Mouse (Mus musculus) layer of hippocampus, postnatal 14 days (tissue): Measurements from ENCODE around the gene Ddx11. TPM values are rescaled to one million over a fixed set of nuclear protein-coding genes. Genes with fewer than 3 reads are reported as not detected.

Source experiments
- DNase-seq, 2 experiments: peaks; one replicate each; pipeline ENCODE4 v3.0.0; 2021 to 2022; ENCODE audit warnings: low spot score in 2 of 2, mixed read lengths in 1 of 2
- long read RNA-seq, 2 experiments: library from polyadenylated mRNA; stranded (forward); transcript quantifications; one replicate each; pipeline ENCODE4 v2.0.0; 2021
- total RNA-seq, 2 experiments: library from RNA; stranded (reverse); gene quantifications; 2 replicates each; pipeline ENCODE4 v1.2.3; 2021

Ddx11 gene
- 1 to 10 TPM; 3.2 to 3.7 TPM for total RNA-seq
- long read RNA-seq, experiment 1, full-length matches to known transcripts, result 1 of 1 reads
- long read RNA-seq, experiment 1, partial matches to known transcripts, result 0 of 1 reads
- long read RNA-seq, experiment 1, other reads (novel, unspliced or antisense), result 0 of 1 reads
- long read RNA-seq, experiment 2, full-length matches to known transcripts, result 3 of 5 reads
- long read RNA-seq, experiment 2, partial matches to known transcripts, result 0 of 5 reads
- long read RNA-seq, experiment 2, other reads (novel, unspliced or antisense), result 2 of 5 reads

DNA sequence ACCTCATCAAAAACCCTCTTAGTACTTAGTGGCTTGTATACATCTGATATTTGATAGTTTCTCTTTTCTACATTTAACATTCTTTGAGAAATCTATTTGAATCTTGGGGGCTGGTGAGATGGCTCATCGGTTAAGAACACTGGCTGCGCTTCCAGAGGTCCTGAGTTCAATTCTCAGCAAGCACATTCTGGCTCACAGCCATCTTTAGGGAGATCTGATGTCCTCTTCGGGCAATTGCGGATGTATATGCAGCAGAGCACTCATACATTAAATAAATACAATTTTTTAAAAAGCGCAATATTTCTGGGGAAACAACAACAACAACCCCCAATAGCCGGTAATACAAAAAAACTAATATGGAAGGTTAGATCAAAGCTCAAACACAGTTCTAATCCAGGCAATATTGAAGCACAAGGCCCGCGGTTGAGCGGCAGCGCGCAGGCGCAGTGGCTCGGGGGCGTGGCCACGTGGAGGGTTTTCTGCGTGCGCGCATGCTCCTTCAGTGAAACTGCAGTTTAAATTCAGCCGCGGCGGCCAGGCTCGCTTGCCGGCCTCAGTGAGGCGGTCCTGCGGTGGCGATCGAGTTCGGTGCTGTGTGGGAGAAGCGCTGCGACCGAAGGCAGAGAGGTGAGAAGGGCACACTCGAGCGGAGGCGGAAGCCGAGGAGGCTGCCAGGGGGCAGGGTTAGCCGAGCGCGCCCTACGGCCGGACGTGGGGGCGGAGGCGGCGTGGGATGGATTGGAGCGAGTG, at the start of gene Ddx11:
Gene Ddx11 (plus strand): TSS at position 455 of the 750 bp plus-strand sequence.
- DNase-seq, result peak; percentile 92 to 93

DNA sequence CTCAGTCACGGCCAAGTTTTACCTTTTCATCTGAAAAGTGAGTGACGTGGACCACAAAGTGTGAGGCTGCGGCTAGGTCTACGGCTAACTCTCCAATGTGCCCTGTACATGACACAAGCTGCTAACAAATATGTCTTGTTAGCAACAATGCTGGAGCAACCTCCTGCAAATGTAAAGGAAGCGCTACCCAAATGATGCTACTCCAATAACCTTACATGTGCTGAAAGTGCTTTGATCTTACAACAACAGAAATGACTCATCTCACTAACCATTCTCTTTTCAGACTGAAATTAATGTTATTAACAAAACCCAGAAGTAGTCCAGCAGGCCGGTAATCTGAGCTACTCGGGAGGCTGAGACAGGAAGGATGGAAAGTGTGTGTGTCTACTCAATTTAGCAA, 49.3 kb upstream of the Ddx11 start:
- no peak for DNase-seq

DNA sequence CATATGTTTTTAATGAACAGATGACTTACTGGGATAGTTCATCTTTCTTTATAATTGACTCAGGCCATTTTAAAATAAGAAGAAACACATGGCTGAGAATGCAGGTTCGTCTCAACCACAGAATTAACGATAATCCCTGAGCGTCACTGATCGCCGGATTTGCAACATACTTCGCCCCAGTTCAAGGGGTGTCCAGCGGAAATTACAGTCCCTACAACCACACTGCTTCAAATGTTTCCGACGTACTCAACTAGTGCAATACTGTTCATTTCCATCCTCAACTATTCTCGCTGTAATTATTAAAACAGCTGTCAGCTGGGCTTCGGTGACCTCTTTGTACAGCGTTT, 47.5 kb upstream of the Ddx11 start:
- DNase-seq, result peak in 1 of 2 experiments; percentile 13

DNA sequence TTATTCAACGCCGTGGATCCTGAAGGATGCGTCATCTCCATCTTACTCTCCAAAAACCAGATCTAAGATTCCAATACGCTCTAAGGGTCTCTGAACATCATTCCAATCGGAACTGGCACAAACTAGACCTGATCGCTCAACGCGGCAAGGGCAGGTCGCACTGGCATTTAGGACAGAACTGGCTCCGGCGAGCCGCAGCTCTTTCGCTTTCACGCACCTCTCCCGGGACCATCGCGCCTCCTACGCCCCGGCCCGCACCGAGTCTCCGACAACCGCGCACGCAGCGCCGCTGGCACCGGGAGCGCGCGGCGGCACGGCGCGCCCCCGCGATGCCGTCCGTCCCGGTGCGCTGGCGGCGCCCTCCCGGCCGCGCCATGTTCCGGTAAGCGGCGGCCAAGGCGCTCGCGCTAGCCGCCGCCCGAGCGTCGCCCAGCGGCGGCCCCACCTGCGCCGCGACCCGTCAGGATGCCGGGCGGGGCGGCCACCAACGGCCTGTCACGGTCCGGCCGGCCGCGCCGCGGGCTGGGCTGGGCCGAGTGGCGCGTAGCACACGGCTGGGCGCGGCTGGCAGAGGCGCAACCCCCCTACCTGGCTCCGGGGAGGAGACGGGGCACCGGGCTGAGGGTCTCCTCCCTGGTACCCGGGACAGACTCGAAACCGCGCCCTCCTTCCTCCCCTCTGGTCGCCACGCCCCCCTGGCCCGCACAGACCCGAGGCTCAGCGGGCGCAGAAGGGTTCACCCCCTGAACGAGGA, 47.0 kb upstream of the Ddx11 start:
- DNase-seq, result peak; percentile 31 to 40

DNA sequence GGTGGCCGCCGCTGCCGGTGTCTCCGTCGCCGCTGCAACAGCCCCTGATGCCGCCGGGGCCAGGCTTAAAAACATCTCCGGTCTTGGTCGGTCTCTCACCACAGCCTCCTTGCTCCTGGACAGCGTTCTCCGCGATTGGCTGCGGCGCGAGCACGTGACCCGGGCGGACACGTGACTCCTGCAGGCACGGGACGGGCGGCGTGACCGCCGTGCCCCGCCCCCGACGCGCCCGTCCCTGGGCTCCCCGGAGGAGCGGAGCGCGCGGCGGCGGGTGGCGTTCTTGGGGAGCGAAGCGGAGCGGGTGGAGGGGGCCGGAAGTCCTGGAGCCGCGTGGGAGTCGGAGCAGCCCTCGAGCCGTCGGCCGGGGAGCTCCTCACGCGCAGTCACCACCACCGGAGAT, 46.4 kb upstream of the Ddx11 start, which contains the start of gene Ankrd12:
Gene Ankrd12 (minus strand): TSS at position 156 of the 400 bp plus-strand sequence.
- DNase-seq, result peak; percentile 95 to 96

DNA sequence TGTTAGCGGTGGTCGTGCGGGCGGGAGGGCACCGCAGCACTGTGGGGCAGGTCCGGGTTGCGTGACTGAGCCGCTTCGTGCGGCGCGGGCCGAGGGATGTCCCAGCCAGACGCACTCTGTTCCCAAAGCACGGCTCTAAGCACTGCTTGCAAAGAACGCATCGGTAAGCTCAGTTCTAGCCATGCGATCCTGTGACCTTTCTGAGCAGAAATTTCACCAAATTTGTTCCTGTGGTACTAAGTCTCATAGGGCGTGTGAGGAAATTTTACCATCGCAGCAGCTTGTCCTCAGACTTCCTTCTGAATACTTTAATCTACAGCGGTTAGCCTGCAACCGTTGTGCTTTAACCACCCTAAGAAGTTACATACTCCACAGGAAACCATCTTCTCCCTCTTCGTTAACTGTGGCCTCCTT, 45.9 kb upstream of the Ddx11 start:
- no peak for DNase-seq

DNA sequence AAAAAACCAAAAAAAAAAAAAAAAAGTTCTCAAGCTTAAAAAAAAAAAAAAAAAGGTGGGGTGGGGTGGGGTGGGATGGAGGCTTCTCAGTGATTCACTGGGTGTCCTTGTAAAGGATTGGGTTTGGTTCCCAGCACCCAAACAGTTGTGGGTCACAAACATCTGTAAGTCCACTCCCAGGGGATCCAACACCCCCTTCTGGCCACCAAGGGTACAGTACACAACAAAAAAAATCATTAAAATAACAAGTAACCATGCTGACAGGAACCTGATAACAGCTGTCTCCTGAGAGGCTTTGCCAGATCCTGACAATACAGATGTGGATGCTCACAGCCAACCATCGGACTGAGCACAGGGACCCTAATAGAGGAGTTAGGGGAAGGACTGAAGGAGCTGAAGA, 38.8 kb upstream of the Ddx11 start:
- DNase-seq, result no peak

DNA sequence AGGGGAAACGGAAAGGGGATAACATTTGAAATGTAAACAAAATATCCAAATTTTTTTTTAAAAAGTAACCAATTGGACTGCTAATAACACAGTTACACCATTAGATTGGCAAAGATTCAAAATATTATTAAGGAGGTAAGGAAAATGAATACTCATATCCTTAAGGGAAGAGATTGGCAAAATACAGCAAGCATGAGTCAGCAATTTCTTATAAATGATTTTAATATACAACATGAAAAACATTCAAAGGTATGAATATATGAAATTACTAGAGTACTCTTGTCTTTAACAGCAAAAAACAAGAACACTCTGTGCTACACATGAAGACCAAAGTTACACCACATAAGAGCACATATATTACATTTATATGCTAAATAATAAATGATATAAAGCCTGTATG, 38.3 kb upstream of the Ddx11 start:
- no peak for DNase-seq

DNA sequence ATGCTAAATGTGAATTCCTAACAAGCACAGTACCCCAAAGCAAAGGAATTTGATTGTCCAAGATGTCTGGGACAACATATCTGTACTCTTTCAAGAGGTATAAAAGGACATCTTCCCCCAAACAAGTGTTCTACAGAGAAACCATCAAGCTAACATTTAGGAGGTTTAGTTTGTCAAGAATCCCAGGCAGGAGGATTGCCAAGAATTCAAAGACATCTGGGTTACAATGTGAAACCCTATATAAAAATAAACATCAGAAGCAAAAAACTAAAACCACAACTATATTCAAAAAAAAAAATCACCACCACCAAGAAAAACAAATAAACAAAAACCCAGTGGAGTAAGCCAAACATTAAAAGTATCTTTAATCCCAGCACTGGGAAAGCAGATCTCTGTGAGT, 33.1 kb upstream of the Ddx11 start:
- DNase-seq, result no peak

DNA sequence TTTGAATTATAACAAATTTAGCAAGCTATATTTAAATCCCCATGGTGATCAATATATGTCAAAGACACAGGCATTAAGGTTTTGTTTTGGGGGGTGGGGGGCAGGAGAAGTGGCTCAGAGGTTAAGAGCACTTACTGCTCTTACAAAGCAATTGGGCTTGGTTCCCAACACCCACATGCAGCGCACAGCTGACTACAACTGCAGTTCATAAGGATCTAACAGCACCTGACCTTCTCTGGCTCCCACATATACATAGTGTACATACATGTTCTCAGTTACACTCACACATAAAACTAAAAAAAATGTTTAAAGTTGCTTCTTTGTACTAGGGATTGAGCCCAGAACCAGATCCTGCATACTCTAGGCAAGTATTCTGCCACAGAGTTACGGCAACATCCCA, 31.9 kb upstream of the Ddx11 start:
- DNase-seq, result no peak

DNA sequence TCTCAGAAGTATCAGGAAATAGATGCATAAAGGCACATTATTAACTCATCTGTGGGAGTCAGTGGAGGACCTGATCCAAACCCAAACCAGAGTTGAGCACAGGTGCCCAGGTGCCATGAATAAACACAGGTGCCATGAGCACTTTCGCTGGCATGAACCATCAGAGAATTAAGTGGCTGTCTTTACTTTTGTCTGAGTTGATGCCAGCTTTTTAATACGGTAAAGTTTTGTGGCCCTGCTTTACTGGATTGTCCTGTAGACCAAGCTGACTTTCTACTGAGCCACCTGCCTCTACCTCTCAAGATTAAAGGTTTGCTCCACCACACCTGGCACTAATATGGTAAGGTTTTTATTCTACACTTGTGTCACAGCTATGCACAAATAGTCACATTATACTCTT, 31.3 kb upstream of the Ddx11 start:
- DNase-seq, result no peak

DNA sequence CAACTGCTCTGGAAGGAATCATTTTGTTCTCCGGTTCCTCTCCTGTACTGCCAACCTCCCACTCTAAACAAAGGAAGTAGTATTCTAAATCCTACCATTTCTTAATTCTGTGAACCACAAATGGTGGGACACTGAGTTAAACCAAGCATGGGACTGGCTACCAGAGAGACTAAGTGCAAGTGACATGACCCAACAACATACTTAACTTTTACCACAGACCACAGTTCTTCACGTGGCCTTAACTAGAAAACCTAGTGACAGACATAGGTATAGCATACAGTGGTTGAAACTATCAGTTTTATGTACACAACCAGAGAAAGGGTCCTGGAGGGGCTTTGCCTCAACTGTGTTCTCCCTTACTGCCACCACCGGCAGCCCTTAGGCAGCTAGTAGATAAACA, 30.7 kb upstream of the Ddx11 start:
- DNase-seq, result no peak

DNA sequence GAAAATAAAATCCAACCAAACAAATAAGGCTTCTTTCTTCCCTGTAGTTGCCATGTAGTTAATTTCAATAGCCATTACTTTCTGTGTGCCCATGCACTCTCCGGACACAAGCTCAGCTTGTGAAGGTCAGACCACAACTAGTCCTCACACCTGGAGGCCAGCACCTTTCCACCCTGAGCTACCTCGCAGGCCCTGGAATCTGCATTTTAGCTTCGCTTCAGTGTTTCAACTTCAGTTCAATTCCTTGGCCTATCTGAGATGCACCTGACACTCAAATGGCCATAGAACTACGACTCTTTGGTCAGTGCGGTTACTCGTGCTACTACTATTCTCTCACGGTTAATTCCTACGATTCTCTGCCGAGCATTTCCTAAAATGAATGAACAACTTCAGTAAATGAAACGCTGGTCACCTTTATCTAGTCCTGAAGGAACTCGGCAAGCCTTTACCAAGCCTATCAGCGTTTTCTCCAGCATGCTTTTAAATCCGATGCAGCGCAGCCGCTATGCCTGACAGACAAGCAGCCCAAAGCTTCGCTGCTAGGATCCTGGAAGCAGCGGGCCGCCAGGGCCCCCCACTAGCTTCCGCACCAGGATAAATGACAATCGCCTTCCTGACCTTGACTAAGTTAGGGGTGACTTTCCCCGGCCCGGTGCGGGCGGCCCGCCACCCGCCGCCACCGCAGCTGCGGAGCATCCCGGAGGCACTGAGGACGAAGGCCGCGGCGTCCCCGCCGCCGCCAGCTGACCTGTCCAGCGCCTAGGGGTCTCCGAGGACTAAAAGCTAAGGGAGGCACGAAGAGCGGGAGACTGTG, 22.5 kb upstream of the Ddx11 start:
- no peak for DNase-seq

DNA sequence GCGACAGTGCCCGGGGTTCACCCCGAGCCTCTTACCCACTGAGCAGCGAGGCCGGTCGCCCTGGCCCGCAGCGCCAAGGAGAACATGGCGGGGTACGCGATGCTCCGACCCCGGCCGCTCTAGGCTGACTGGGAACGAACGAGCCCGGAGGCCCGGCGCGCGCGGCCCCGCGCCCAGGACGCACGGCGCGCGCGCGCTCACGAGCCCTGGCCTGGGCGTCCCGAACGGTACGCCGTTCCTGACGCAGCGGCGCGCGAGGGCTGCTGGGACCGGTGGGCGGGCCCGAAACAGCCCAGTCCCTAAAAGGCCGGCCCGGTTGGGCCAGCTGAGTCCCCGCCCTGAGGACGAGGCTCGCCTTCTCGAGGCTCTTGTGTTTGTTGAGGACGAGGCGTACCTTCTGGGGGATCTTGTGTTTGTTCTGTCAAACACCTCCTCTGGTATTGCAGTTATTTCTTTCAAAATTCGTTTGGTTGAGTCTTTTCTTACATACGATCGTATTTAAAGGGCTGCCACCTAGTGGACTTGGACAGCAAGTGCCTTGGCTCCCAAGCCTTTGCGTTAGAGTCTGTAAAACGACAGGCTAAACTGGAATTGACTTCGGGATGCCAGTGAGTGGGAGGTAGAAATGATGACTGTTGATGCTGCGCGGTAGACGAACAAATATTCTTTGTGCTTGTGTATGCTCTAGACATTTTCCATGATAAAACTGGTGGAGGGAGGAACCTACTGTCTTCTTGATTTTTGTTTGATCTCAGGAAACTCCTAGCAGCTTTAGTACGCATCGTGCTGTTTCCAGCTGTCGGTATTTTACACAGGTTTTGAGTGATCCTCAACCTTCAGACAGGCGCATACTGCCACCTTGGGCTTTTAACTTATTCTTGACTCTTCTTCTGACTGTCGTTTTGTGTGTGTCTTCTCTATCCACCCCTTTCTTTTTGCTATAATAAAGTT, 21.7 kb upstream of the Ddx11 start, which contains the start of gene Ndufv2:
Gene Ndufv2 (minus strand): TSS at position 180 of the 951 bp plus-strand sequence.
- peak; percentile 91 to 93 for DNase-seq

DNA sequence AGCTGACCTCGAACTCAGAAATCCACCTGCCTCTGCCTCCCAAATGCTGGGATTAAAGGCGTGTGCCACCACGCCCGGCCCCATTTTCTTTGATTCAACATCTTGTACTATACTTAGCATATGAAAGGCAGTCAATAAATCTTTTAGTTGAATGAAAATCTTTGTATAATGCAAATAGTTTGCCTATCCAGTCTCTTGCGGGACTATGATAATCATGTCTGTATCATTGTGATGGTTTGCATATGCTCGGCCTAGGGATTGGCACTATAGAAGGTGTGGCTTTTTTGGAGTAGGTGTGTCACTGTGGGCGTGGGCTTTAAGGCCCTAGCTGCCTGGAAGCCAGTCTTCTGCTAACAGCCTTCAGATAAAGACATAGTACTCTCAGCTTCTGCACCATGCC, 19.2 kb upstream of the Ddx11 start:
- no peak for DNase-seq

DNA sequence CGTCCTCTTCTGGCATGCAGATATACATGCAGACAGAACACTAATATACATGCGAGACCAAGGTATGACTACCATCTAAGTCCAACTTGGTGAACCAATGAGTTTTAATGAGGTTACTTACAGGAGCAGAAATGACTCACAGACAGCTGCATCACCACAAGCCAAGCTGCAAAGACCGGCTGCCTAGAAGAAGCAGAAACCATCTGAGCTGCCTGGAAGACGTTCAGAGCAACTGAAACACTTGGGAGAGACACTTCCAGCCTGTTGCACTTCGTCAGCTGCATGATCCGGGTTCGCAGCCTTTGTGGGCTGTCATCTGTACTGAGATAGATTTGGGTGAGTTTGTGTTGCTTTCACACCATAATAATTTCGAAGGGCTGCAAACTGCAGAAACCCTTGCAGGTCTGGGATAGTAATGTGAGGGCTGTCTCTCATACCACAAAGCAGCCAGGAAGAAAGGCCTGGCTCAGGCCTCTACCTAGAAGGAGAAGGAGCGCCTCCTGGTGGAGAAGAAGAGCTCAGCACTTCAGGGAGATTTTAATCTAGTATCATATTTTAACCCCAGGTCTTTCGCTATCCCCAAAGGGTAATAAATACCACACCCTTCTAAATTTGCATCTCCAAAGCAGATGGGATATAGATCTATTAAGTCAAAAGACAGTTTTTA, 16.6 kb upstream of the Ddx11 start:
- DNase-seq, result peak; percentile 36 to 55

DNA sequence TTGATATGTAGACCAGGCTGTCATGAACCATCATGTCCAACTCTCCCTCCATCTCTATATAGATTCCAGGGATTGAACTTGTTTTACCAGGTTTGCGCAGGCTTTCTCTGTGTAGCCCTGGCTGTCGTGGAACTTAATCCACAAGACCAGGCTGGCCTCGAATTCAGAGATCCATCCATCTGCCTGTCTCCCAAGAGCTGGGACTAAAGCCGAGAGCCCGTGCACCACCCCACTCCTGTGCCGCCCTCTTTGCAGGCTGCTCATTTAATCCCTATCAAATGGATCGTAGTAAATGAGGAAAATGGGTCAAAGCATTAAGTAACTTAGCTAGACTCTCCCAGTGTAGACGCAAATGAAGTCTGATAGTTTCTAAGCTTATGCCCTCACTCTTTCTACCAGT, 15.9 kb upstream of the Ddx11 start:
- no peak for DNase-seq

DNA sequence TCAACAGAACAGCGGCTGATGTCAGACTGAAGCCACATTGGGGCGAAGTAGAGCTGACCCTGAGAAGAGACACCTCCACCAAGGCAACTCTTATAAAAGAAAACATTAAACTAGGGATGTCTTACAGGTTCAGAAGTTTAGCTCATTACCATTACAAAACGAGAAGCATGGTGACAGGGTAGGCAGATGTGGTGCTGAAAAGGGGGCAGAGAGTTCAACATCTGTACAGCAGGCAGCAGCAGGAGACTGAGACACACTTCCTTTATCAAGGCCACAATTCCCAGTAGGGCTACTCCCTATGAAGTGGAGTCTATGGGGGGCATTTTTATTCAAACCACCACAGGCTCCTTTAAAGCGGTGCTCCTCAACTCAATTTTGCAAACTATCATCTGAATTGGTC, 15.1 kb upstream of the Ddx11 start:
- DNase-seq, result no peak

DNA sequence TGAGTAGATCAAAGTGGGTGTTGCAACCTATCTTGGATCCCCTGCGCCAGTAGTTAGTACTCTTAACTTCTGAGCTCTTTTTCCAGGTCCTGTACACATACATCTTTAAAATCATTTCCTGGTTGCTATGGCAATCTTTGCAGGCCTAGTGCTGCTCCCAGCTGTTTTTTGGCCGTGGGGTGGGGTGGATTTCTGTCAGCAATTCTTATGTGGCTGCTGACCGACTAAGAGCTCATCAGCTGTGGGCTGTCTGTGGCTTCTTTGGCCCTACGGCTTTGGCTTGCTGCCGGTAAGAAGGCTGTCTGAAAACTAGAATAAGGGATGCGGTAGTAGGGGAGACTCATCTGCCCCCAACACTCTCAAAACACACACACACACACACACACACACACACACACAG, 12.6 kb upstream of the Ddx11 start:
- DNase-seq, result no peak
